Mouse (Mus musculus) ovary, adult 18-20 months (tissue): ENCODE results near the gene 2310022A10Rik.

Source experiments
- DNase-seq: peaks from one replicate; pipeline ENCODE4 v3.0.0; 2022; ENCODE audit warnings: low spot score, mixed read lengths

Gene 2310022A10Rik

GRCm38 (mm10) chr7:27541431-27541830 is 11.6 kb upstream of the 2310022A10Rik start:
- DNase-seq: no peak

GRCm38 (mm10) chr7:27541922-27542321 is 11.1 kb upstream of the 2310022A10Rik start:
- DNase-seq: no peak

GRCm38 (mm10) chr7:27542392-27543033 is 10.5 kb upstream of the 2310022A10Rik start:
- peak; percentile 74 for DNase-seq

- no peak for DNase-seq
Measured at GRCm38 (mm10) chr7:27543065-27543464, 10.0 kb upstream of the 2310022A10Rik start.

GRCm38 (mm10) chr7:27543851-27544250 is 9.2 kb upstream of the 2310022A10Rik start:
- DNase-seq: no peak

- DNase-seq: no peak
Measured at GRCm38 (mm10) chr7:27544675-27545370, 8.2 kb upstream of the 2310022A10Rik start.

- DNase-seq: no peak
Measured at GRCm38 (mm10) chr7:27549597-27549996, 3.4 kb upstream of the 2310022A10Rik start.

GRCm38 (mm10) chr7:27552070-27552469 is 963 bp upstream of the 2310022A10Rik start:
- no peak for DNase-seq

GRCm38 (mm10) chr7:27560291-27560887 is 7.4 kb downstream of the 2310022A10Rik start:
- DNase-seq: no peak

GRCm38 (mm10) chr7:27560978-27561377 is 7.9 kb downstream of the 2310022A10Rik start:
- DNase-seq: no peak

GRCm38 (mm10) chr7:27569580-27570224 is 16.7 kb downstream of the 2310022A10Rik start:
- no peak for DNase-seq

GRCm38 (mm10) chr7:27572133-27572532 is 19.1 kb downstream of the 2310022A10Rik start:
- no peak for DNase-seq

- DNase-seq: no peak
Measured at GRCm38 (mm10) chr7:27574124-27574880, 21.3 kb downstream of the 2310022A10Rik start.

- DNase-seq: no peak
Measured at GRCm38 (mm10) chr7:27576914-27577313, 23.9 kb downstream of the 2310022A10Rik start.

GRCm38 (mm10) chr7:27577589-27577988 is 24.6 kb downstream of the 2310022A10Rik start:
- no peak for DNase-seq

GRCm38 (mm10) chr7:27578465-27578864 is 25.4 kb downstream of the 2310022A10Rik start:
- no peak for DNase-seq

GRCm38 (mm10) chr7:27580380-27581174 is 27.5 kb downstream of the 2310022A10Rik start:
- DNase-seq: no peak

- no peak for DNase-seq
Measured at GRCm38 (mm10) chr7:27586861-27587260, 33.8 kb downstream of the 2310022A10Rik start.

GRCm38 (mm10) chr7:27587741-27588140 is 34.7 kb downstream of the 2310022A10Rik start:
- no peak for DNase-seq

GRCm38 (mm10) chr7:27590088-27590487 is 37.1 kb downstream of the 2310022A10Rik start:
- no peak for DNase-seq

- DNase-seq: no peak
Measured at GRCm38 (mm10) chr7:27590566-27591213, 37.7 kb downstream of the 2310022A10Rik start.
